Mouse (Mus musculus): Measurements from ENCODE around the gene Cd2bp2. TPM values are rescaled to one million over a fixed set of nuclear protein-coding genes. Genes with fewer than 3 reads are reported as not detected.

Gene Cd2bp2
- polyA plus RNA-seq, 1 experiment from 2014 or later: 89.9 TPM

GRCm38 (mm10) chr7:127142214-127142613, 53.6 kb downstream of the Cd2bp2 start:
- no peaks in the 10 kb centered on the region for H3K9me3 ChIP-seq
- DNase-seq (ENCODE audit: low spot score): no peak
- H3K27me3 ChIP-seq (replicated peaks; ENCODE audit: low read depth, poor library complexity, severe bottlenecking): no peaks in the 10 kb centered on the region
- no peak overlapping the region for H3K27ac ChIP-seq (replicated peaks)
- peaks cover 13% of the 10 kb centered on the region for H3K4me1 ChIP-seq
- no peaks in the 10 kb centered on the region for H3K36me3 ChIP-seq (replicated peaks)
- H3K4me3 ChIP-seq: no peak overlapping the region
- 52% methylated on average over 2 of the region's 2 CpGs for WGBS

Other genes starting within 250 kb of the Cd2bp2 start
- 0.14 and 0.15 TPM in 2 replicates for gene Asphd1, start 246.5 kb downstream of the Cd2bp2 start, polyA plus RNA-seq (2016; fragmentation: Nextera tagmentation; extraction: Ambion mirVana)
- 0.77 and 1.2 TPM in 2 replicates for gene Sez6l2, start 245.5 kb downstream of the Cd2bp2 start, polyA plus RNA-seq (2016; fragmentation: Nextera tagmentation; extraction: Ambion mirVana)
- gene Cdipt, start 220.1 kb downstream of the Cd2bp2 start, polyA plus RNA-seq (2016; fragmentation: Nextera tagmentation; extraction: Ambion mirVana): 79.9 and 85.2 TPM in 2 replicates
- gene Cdiptos, start 220.0 kb downstream of the Cd2bp2 start, polyA plus RNA-seq (2016; fragmentation: Nextera tagmentation; extraction: Ambion mirVana): 0.50 and 0.77 TPM in 2 replicates
- gene Mvp, start 181.4 kb downstream of the Cd2bp2 start, polyA plus RNA-seq (2016; fragmentation: Nextera tagmentation; extraction: Ambion mirVana): 4.1 TPM in 2 replicates
- 0.78 TPM in 1 of 2 replicates, not detected in the other for gene Pagr1b, start 179.6 kb downstream of the Cd2bp2 start, polyA plus RNA-seq (2016; fragmentation: Nextera tagmentation; extraction: Ambion mirVana)
- 41.1 and 107 TPM in 2 replicates for gene Pagr1a, start 178.7 kb downstream of the Cd2bp2 start, polyA plus RNA-seq (2016; fragmentation: Nextera tagmentation; extraction: Ambion mirVana)
- gene Gm42742, start 175.0 kb downstream of the Cd2bp2 start, polyA plus RNA-seq (2016; fragmentation: Nextera tagmentation; extraction: Ambion mirVana): 37.7 and 92.9 TPM in 2 replicates
- 2.7 and 3.4 TPM in 2 replicates for gene Prrt2, start 174.8 kb downstream of the Cd2bp2 start, polyA plus RNA-seq (2016; fragmentation: Nextera tagmentation; extraction: Ambion mirVana)
- 63.6 and 68.8 TPM in 2 replicates for gene Maz, start 169.0 kb downstream of the Cd2bp2 start, polyA plus RNA-seq (2016; fragmentation: Nextera tagmentation; extraction: Ambion mirVana)
- 200 and 207 TPM in 2 replicates for gene Kif22, start 153.6 kb downstream of the Cd2bp2 start, polyA plus RNA-seq (2016; fragmentation: Nextera tagmentation; extraction: Ambion mirVana)
- not detected in 2 replicates for gene Zg16, start 108.7 kb downstream of the Cd2bp2 start, polyA plus RNA-seq (2016; fragmentation: Nextera tagmentation; extraction: Ambion mirVana)
- gene AI467606, start 104.7 kb downstream of the Cd2bp2 start, polyA plus RNA-seq (2016; fragmentation: Nextera tagmentation; extraction: Ambion mirVana): 0.54 and 1.4 TPM in 2 replicates
- 3.7 and 4.1 TPM in 2 replicates for gene Qprt, start 73.8 kb downstream of the Cd2bp2 start, polyA plus RNA-seq (2016; fragmentation: Nextera tagmentation; extraction: Ambion mirVana)
- gene Spn, start 58.2 kb downstream of the Cd2bp2 start, polyA plus RNA-seq (2016; fragmentation: Nextera tagmentation; extraction: Ambion mirVana): 0.04 and 0.09 TPM in 2 replicates
- gene Tbc1d10b, start 12.4 kb upstream of the Cd2bp2 start, polyA plus RNA-seq (2016; fragmentation: Nextera tagmentation; extraction: Ambion mirVana): 31.3 and 34.4 TPM in 2 replicates
- gene Mylpf, start 12.8 kb upstream of the Cd2bp2 start, polyA plus RNA-seq (2016; fragmentation: Nextera tagmentation; extraction: Ambion mirVana): 9.3 and 10.7 TPM in 2 replicates
- gene Zfp553, start 37.0 kb upstream of the Cd2bp2 start, polyA plus RNA-seq (2016; fragmentation: Nextera tagmentation; extraction: Ambion mirVana): 73.5 and 75.8 TPM in 2 replicates
- 27.3 and 30.0 TPM in 2 replicates for gene Sept1, start 37.1 kb upstream of the Cd2bp2 start, polyA plus RNA-seq (2016; fragmentation: Nextera tagmentation; extraction: Ambion mirVana)
- 65.1 and 69.1 TPM in 2 replicates for gene Zfp771, start 48.2 kb upstream of the Cd2bp2 start, polyA plus RNA-seq (2016; fragmentation: Nextera tagmentation; extraction: Ambion mirVana)
- gene Dctpp1, start 64.7 kb upstream of the Cd2bp2 start, polyA plus RNA-seq (2016; fragmentation: Nextera tagmentation; extraction: Ambion mirVana): 363 and 380 TPM in 2 replicates
- gene Sephs2, start 78.0 kb upstream of the Cd2bp2 start, polyA plus RNA-seq (2016; fragmentation: Nextera tagmentation; extraction: Ambion mirVana): 82.5 and 86.4 TPM in 2 replicates
- 0.73 and 0.82 TPM in 2 replicates for gene Itgal, start 100.2 kb upstream of the Cd2bp2 start, polyA plus RNA-seq (2016; fragmentation: Nextera tagmentation; extraction: Ambion mirVana)
- 19.7 and 20.9 TPM in 2 replicates for gene Zfp768, start 149.5 kb upstream of the Cd2bp2 start, polyA plus RNA-seq (2016; fragmentation: Nextera tagmentation; extraction: Ambion mirVana)
- gene Zfp747, start 180.0 kb upstream of the Cd2bp2 start, polyA plus RNA-seq (2016; fragmentation: Nextera tagmentation; extraction: Ambion mirVana): 9.0 and 9.3 TPM in 2 replicates
- gene 9130019O22Rik, start 191.1 kb upstream of the Cd2bp2 start, polyA plus RNA-seq (2016; fragmentation: Nextera tagmentation; extraction: Ambion mirVana): 5.1 and 6.4 TPM in 2 replicates
- gene E430018J23Rik, start 197.6 kb upstream of the Cd2bp2 start, polyA plus RNA-seq (2016; fragmentation: Nextera tagmentation; extraction: Ambion mirVana): 4.6 and 5.5 TPM in 2 replicates
- gene Zfp764, start 210.8 kb upstream of the Cd2bp2 start, polyA plus RNA-seq (2016; fragmentation: Nextera tagmentation; extraction: Ambion mirVana): 6.1 and 7.1 TPM in 2 replicates
- gene Zfp688, start 226.0 kb upstream of the Cd2bp2 start, polyA plus RNA-seq (2016; fragmentation: Nextera tagmentation; extraction: Ambion mirVana): 29.0 and 32.5 TPM in 2 replicates